Mouse (Mus musculus): Measurements from ENCODE around the gene Atp6v0d1. TPM values are rescaled to one million over a fixed set of nuclear protein-coding genes. Genes with fewer than 3 reads are reported as not detected.

Gene Atp6v0d1
- polyA plus RNA-seq, 1 experiment from 2014 or later: 64.5 TPM

- H3K36me3 ChIP-seq (ENCODE audit: control insufficient read depth, insufficient read depth, low read length): no peaks in the 10 kb centered on the region
- 6% methylated on average over 14 of the region's 14 CpGs for WGBS
- peaks cover 8 to 18% of the 10 kb centered on the region in 2 experiments for H3K4me1 ChIP-seq (ENCODE audit: control insufficient read depth in 2 of 2, insufficient read depth in 2 of 2, low read length in 2 of 2)
- peak; percentile 57 for ATAC-seq (ENCODE audit: insufficient number of reproducible peaks, insufficient read depth, low FRiP score, low read depth)
- no peaks in the 10 kb centered on the region for H3K9me3 ChIP-seq (ENCODE audit: control insufficient read depth, low read length)
- no peaks in the 10 kb centered on the region for H3K27me3 ChIP-seq (ENCODE audit: control insufficient read depth, insufficient read depth, low read length)
- H3K9ac ChIP-seq (ENCODE audit: low read length): peak overlapping the region; percentile 47; the same call in 1 of the 2 replicates
- H3K4me3 ChIP-seq (ENCODE audit: control insufficient read depth in 1 of 2, insufficient read depth in 1 of 2, low read depth in 1 of 2, low read length in 2 of 2): peak overlapping the region; percentile 25 to 29
- peak overlapping the region; percentile 64 for H3K4me2 ChIP-seq (ENCODE audit: low read length)
- H3K27ac ChIP-seq (replicated peaks in 1 of 2; ENCODE audit: control insufficient read depth in 1 of 2, insufficient read depth in 1 of 2, low read depth in 2 of 2, low read length in 2 of 2): no peak overlapping the region
Measured at GRCm38 (mm10) chr8:105596362-105597034, 30.7 kb upstream of the Atp6v0d1 start.

GRCm38 (mm10) chr8:105594451-105595242, 28.8 kb upstream of the Atp6v0d1 start:
- peak overlapping the region; percentile 62 for H3K4me2 ChIP-seq (ENCODE audit: low read length)
- 58% methylated on average over 18 of the region's 18 CpGs for WGBS
- H3K9ac ChIP-seq (ENCODE audit: low read length): peak overlapping the region; percentile 63
- H3K4me1 ChIP-seq (ENCODE audit: control insufficient read depth in 2 of 2, insufficient read depth in 2 of 2, low read length in 2 of 2): peaks cover 8 to 18% of the 10 kb centered on the region in 2 experiments
- peak overlapping the region; percentile 16 to 27; a peak in 2 of 4 replicates for H3K4me3 ChIP-seq (ENCODE audit: control insufficient read depth in 1 of 2, insufficient read depth in 1 of 2, low read depth in 1 of 2, low read length in 2 of 2)
- H3K27me3 ChIP-seq (ENCODE audit: control insufficient read depth, insufficient read depth, low read length): no peaks in the 10 kb centered on the region
- no peaks in the 10 kb centered on the region for H3K9me3 ChIP-seq (ENCODE audit: control insufficient read depth, low read length)
- H3K36me3 ChIP-seq (ENCODE audit: control insufficient read depth, insufficient read depth, low read length): no peaks in the 10 kb centered on the region
- peak overlapping the region; percentile 46 to 82; a peak in 3 of 4 replicates for H3K27ac ChIP-seq (replicated peaks in 1 of 2; ENCODE audit: control insufficient read depth in 1 of 2, insufficient read depth in 1 of 2, low read depth in 2 of 2, low read length in 2 of 2)
- ATAC-seq (ENCODE audit: insufficient number of reproducible peaks, insufficient read depth, low FRiP score, low read depth): no peak

- ATAC-seq (ENCODE audit: insufficient number of reproducible peaks, insufficient read depth, low FRiP score, low read depth): peak; percentile 67; the same call in 1 of the 2 replicates
Measured at GRCm38 (mm10) chr8:105593859-105594258, 28.0 kb upstream of the Atp6v0d1 start.

GRCm38 (mm10) chr8:105592431-105592830, 26.6 kb upstream of the Atp6v0d1 start:
- 70% methylated on average over 2 of the region's 2 CpGs for WGBS
- Histone ChIP-seq H3K4me2 (ENCODE audit: low read length) (no peak overlapping the region), H3K9ac (ENCODE audit: low read length) (no peak overlapping the region), H3K36me3 (ENCODE audit: control insufficient read depth, insufficient read depth, low read length) (no peaks in the 10 kb centered on the region), H3K4me1 (ENCODE audit: control insufficient read depth in 2 of 2, insufficient read depth in 2 of 2, low read length in 2 of 2) (peaks cover 8 to 18% of the 10 kb centered on the region in 2 experiments), H3K27me3 (ENCODE audit: control insufficient read depth, insufficient read depth, low read length) (no peaks in the 10 kb centered on the region), H3K4me3 (ENCODE audit: control insufficient read depth in 1 of 2, insufficient read depth in 1 of 2, low read depth in 1 of 2, low read length in 2 of 2) (no peak overlapping the region), H3K9me3 (ENCODE audit: control insufficient read depth, low read length) (no peaks in the 10 kb centered on the region), H3K27ac (replicated peaks in 1 of 2; ENCODE audit: control insufficient read depth in 1 of 2, insufficient read depth in 1 of 2, low read depth in 2 of 2, low read length in 2 of 2) (no peak overlapping the region)
- no peak for ATAC-seq (ENCODE audit: insufficient number of reproducible peaks, insufficient read depth, low FRiP score, low read depth)

More at GRCm38 (mm10) chr8:105593859-105594258, 28.0 kb upstream of the Atp6v0d1 start:
- H3K36me3 ChIP-seq (ENCODE audit: control insufficient read depth, insufficient read depth, low read length): no peaks in the 10 kb centered on the region
- peaks cover 8 to 18% of the 10 kb centered on the region in 2 experiments for H3K4me1 ChIP-seq (ENCODE audit: control insufficient read depth in 2 of 2, insufficient read depth in 2 of 2, low read length in 2 of 2)
- no peaks in the 10 kb centered on the region for H3K27me3 ChIP-seq (ENCODE audit: control insufficient read depth, insufficient read depth, low read length)
- peak overlapping the region; percentile 27 to 39 for H3K4me3 ChIP-seq (ENCODE audit: control insufficient read depth in 1 of 2, insufficient read depth in 1 of 2, low read depth in 1 of 2, low read length in 2 of 2)
- peak overlapping the region; percentile 82 to 83 for H3K27ac ChIP-seq (replicated peaks in 1 of 2; ENCODE audit: control insufficient read depth in 1 of 2, insufficient read depth in 1 of 2, low read depth in 2 of 2, low read length in 2 of 2)
- H3K9ac ChIP-seq (ENCODE audit: low read length): peak overlapping the region; percentile 63
- no peaks in the 10 kb centered on the region for H3K9me3 ChIP-seq (ENCODE audit: control insufficient read depth, low read length)
- peak overlapping the region; percentile 62 for H3K4me2 ChIP-seq (ENCODE audit: low read length)
- 3% methylated on average over 15 of the region's 15 CpGs for WGBS

GRCm38 (mm10) chr8:105579719-105580118, 13.9 kb upstream of the Atp6v0d1 start:
- no peaks in the 10 kb centered on the region for H3K9me3 ChIP-seq (ENCODE audit: control insufficient read depth, low read length)
- no peaks in the 10 kb centered on the region; a peak in 1 of 4 replicates for H3K4me1 ChIP-seq (ENCODE audit: control insufficient read depth in 2 of 2, insufficient read depth in 2 of 2, low read length in 2 of 2)
- no peaks in the 10 kb centered on the region for H3K27me3 ChIP-seq (ENCODE audit: control insufficient read depth, insufficient read depth, low read length)
- H3K36me3 ChIP-seq (ENCODE audit: control insufficient read depth, insufficient read depth, low read length): no peaks in the 10 kb centered on the region
- H3K4me2 ChIP-seq (ENCODE audit: low read length): no peak overlapping the region
- no peak overlapping the region for H3K9ac ChIP-seq (ENCODE audit: low read length)
- ATAC-seq (ENCODE audit: insufficient number of reproducible peaks, insufficient read depth, low FRiP score, low read depth): no peak
- no peak overlapping the region for H3K4me3 ChIP-seq (ENCODE audit: control insufficient read depth in 1 of 2, insufficient read depth in 1 of 2, low read depth in 1 of 2, low read length in 2 of 2)
- no peak overlapping the region for H3K27ac ChIP-seq (replicated peaks in 1 of 2; ENCODE audit: control insufficient read depth in 1 of 2, insufficient read depth in 1 of 2, low read depth in 2 of 2, low read length in 2 of 2)
- whole genome bisulfite sequencing: 37% methylated on average over 3 of the region's 3 CpGs

GRCm38 (mm10) chr8:105575538-105575937, 9.7 kb upstream of the Atp6v0d1 start:
- H3K9ac ChIP-seq (ENCODE audit: low read length): no peak overlapping the region
- H3K27me3 ChIP-seq (ENCODE audit: control insufficient read depth, insufficient read depth, low read length): no peaks in the 10 kb centered on the region
- H3K4me3 ChIP-seq (ENCODE audit: control insufficient read depth in 1 of 2, insufficient read depth in 1 of 2, low read depth in 1 of 2, low read length in 2 of 2): no peak overlapping the region
- H3K27ac ChIP-seq (replicated peaks in 1 of 2; ENCODE audit: control insufficient read depth in 1 of 2, insufficient read depth in 1 of 2, low read depth in 2 of 2, low read length in 2 of 2): no peak overlapping the region
- H3K36me3 ChIP-seq (ENCODE audit: control insufficient read depth, insufficient read depth, low read length): no peaks in the 10 kb centered on the region
- no peaks in the 10 kb centered on the region for H3K9me3 ChIP-seq (ENCODE audit: control insufficient read depth, low read length)
- ATAC-seq (ENCODE audit: insufficient number of reproducible peaks, insufficient read depth, low FRiP score, low read depth): no peak
- WGBS: 33% methylated on average over 3 of the region's 3 CpGs
- H3K4me1 ChIP-seq (ENCODE audit: control insufficient read depth in 2 of 2, insufficient read depth in 2 of 2, low read length in 2 of 2): no peaks in the 10 kb centered on the region; a peak in 1 of 4 replicates
- no peak overlapping the region for H3K4me2 ChIP-seq (ENCODE audit: low read length)

- Histone ChIP-seq H3K36me3 (ENCODE audit: control insufficient read depth, insufficient read depth, low read length) (no peaks in the 10 kb centered on the region), H3K27me3 (ENCODE audit: control insufficient read depth, insufficient read depth, low read length) (no peaks in the 10 kb centered on the region), H3K27ac (replicated peaks in 1 of 2; ENCODE audit: control insufficient read depth in 1 of 2, insufficient read depth in 1 of 2, low read depth in 2 of 2, low read length in 2 of 2) (no peak overlapping the region), H3K4me2 (ENCODE audit: low read length) (no peak overlapping the region), H3K9ac (ENCODE audit: low read length) (no peak overlapping the region), H3K4me1 (ENCODE audit: control insufficient read depth in 2 of 2, insufficient read depth in 2 of 2, low read length in 2 of 2) (no peaks in the 10 kb centered on the region; a peak in 1 of 4 replicates), H3K4me3 (ENCODE audit: control insufficient read depth in 1 of 2, insufficient read depth in 1 of 2, low read depth in 1 of 2, low read length in 2 of 2) (no peak overlapping the region), H3K9me3 (ENCODE audit: control insufficient read depth, low read length) (no peaks in the 10 kb centered on the region)
- 51% methylated on average over 6 of the region's 6 CpGs for WGBS
- no peak for ATAC-seq (ENCODE audit: insufficient number of reproducible peaks, insufficient read depth, low FRiP score, low read depth)
Measured at GRCm38 (mm10) chr8:105574741-105575140, 8.9 kb upstream of the Atp6v0d1 start.

All from heart, embryonic 14.5 days (tissue).